Comparison of ENCODE assay signal across 23 mouse cellular contexts in genomic region chr10:12799416-12799815, GRCm38 (mm10).
DNase-seq lines count a peak whose midpoint lies in the region; ATAC-seq and TF ChIP-seq lines count a peak whose summit lies in the region.
"Had no signal": no experiment of that assay in that cellular context is flagged by ENCODE, and none has a peak within 500 bp of the region (broad histone marks: within the 10 kb centered on the region; RNA-seq: fewer than 3 reads in every experiment).

No protein-coding gene starts in this region.

- no peaks in the 10 kb centered on the region for H3K9me3 ChIP-seq in heart, embryonic 12.5 days (replicated peaks)
- H3K9me3 ChIP-seq in CH12.LX (replicated peaks; ENCODE audit: low read length): no peaks in the 10 kb centered on the region
- H3K9me3 ChIP-seq: forebrain, embryonic 10.5 days; forebrain, embryonic 13.5 days; G1E; hindbrain, embryonic 12.5 days; hindbrain, embryonic 15.5 days; intestine, embryonic 15.5 days had no signal

- in situ Hi-C loops in CH12.LX (cut with MboI; ENCODE audit: low pct_ligation_motif_present, low pct_unique_long_range_greater_than_20kb, low sequenced_read_pairs): no loop called here

- intact Hi-C loops in gastrocnemius, adult 2 months (cut with DNase I): no loop called here
- intact Hi-C loops in gastrocnemius, postnatal 36 days (cut with DNase I): no loop called here
- intact Hi-C loops in heart, postnatal 36 days (cut with DNase I): no loop called here

- no peak for DNase-seq in gastrocnemius, adult 2 months
- DNase-seq in gastrocnemius, postnatal 36 days: no peak
- DNase-seq in heart, postnatal 36 days: no peak
- peak; percentile 32 for DNase-seq in CH12.LX (ENCODE audit: extremely low read depth)
- DNase-seq in right cerebral cortex, adult 2 months (ENCODE audit: low spot score in 2 of 2): no peak
- DNase-seq: adrenal gland, adult 2 months; adrenal gland, postnatal 14 days; cerebellum, adult 11-12 months; cerebellum, adult 8-10 months; cerebellum, postnatal 10 days; cerebellum, postnatal 36 days; gastrocnemius, postnatal 14 days; heart, adult 2 months; kidney, adult 11 months had no signal

- no peak for TF ChIP-seq EP300 in CH12.LX (IDR thresholded peaks at IDR 0.05; ENCODE audit: low read length)

- TF ChIP-seq RAD21 in CH12.LX (IDR thresholded peaks at IDR 0.05; ENCODE audit: low read depth, low read length): no peak

- ATAC-seq in heart, embryonic 12.5 days (ENCODE audit: insufficient number of reproducible peaks, low FRiP score): no peak
- peak; percentile 30 for ATAC-seq in inflammation-experienced regulatory T-cells, adult 6 months
- ATAC-seq: forebrain, embryonic 13.5 days; forebrain, embryonic 16.5 days; intestine, embryonic 15.5 days had no signal

- no peaks in the 10 kb centered on the region for H3K27me3 ChIP-seq in heart, embryonic 12.5 days (replicated peaks)
- H3K27me3 ChIP-seq in CH12.LX (replicated peaks): no peaks in the 10 kb centered on the region
- H3K27me3 ChIP-seq: forebrain, embryonic 13.5 days; hindbrain, embryonic 12.5 days; hindbrain, embryonic 15.5 days; intestine, embryonic 15.5 days had no signal

- TF ChIP-seq CTCF in gastrocnemius, adult 2 months (IDR thresholded peaks at IDR 0.05): no peak
- no peak for TF ChIP-seq CTCF in CH12.LX (conservative IDR thresholded peaks at IDR 0.05 in 1 of 2, IDR thresholded peaks at IDR 0.05 in 1 of 2; ENCODE audit: low read depth in 2 of 2, low read length in 2 of 2)

- H3K9ac ChIP-seq in heart, embryonic 12.5 days: no peak overlapping the region
- H3K9ac ChIP-seq in CH12.LX (ENCODE audit: insufficient read depth, low read depth): no peak overlapping the region
- H3K9ac ChIP-seq: forebrain, embryonic 13.5 days; hindbrain, embryonic 12.5 days; hindbrain, embryonic 15.5 days; intestine, embryonic 15.5 days had no signal

- H3K4me3 ChIP-seq in gastrocnemius, adult 2 months: no peak overlapping the region
- no peak overlapping the region for H3K4me3 ChIP-seq in heart, embryonic 12.5 days
- H3K4me3 ChIP-seq in CH12.LX (replicated peaks in 1 of 3; ENCODE audit: low read depth in 2 of 3, low read length in 2 of 3, poor library complexity in 1 of 3): no peak overlapping the region
- H3K4me3 ChIP-seq: forebrain, embryonic 10.5 days; forebrain, embryonic 13.5 days; heart, adult 2 months; hindbrain, embryonic 12.5 days; hindbrain, embryonic 15.5 days; intestine, embryonic 15.5 days had no signal

- 75% methylated on average over 2 of the region's 2 CpGs for WGBS in heart, embryonic 12.5 days

- H3K27ac ChIP-seq in gastrocnemius, adult 2 months: 0 out of 2 replicates have a peak overlapping the region, but pooled peaks have one; percentile 6
- H3K27ac ChIP-seq in heart, embryonic 12.5 days (ENCODE audit: poor library complexity, severe bottlenecking): 0 out of 2 replicates have a peak overlapping the region, but pooled peaks have one; percentile 38
- H3K27ac ChIP-seq in CH12.LX (ENCODE audit: insufficient read depth, low read depth): no peak overlapping the region
- H3K27ac ChIP-seq: forebrain, embryonic 10.5 days; forebrain, embryonic 13.5 days; heart, adult 2 months; hindbrain, embryonic 12.5 days; hindbrain, embryonic 15.5 days; intestine, embryonic 15.5 days had no signal

- no peaks in the 10 kb centered on the region for H3K79me2 ChIP-seq in CH12.LX (replicated peaks; ENCODE audit: control insufficient read depth, extremely low read depth, insufficient read depth, poor library complexity, severe bottlenecking)

- no peak for TF ChIP-seq POLR2A in CH12.LX (IDR thresholded peaks at IDR 0.05; ENCODE audit: low read depth, low read length)

- no peaks in the 10 kb centered on the region for H3K36me3 ChIP-seq in heart, embryonic 12.5 days
- H3K36me3 ChIP-seq in CH12.LX (replicated peaks in 1 of 2; ENCODE audit: control insufficient read depth in 1 of 2, insufficient read depth in 1 of 2, low read length in 1 of 2): no peaks in the 10 kb centered on the region
- H3K36me3 ChIP-seq: forebrain, embryonic 10.5 days; hindbrain, embryonic 12.5 days; hindbrain, embryonic 15.5 days; intestine, embryonic 15.5 days had no signal

- dilution Hi-C loops in CH12.LX (cut with MboI; ENCODE audit: extremely low pct_ligation_motif_present, extremely low pct_unique_long_range_greater_than_20kb, low sequenced_read_pairs): no loop called here

- no peak overlapping the region for H3K4me2 ChIP-seq in heart, embryonic 12.5 days
- no peak overlapping the region for H3K4me2 ChIP-seq in CH12.LX (ENCODE audit: insufficient read depth, low read depth, poor library complexity, severe bottlenecking)
- H3K4me2 ChIP-seq: forebrain, embryonic 13.5 days; hindbrain, embryonic 12.5 days; hindbrain, embryonic 15.5 days; intestine, embryonic 15.5 days had no signal

- peaks cover 44% of the 10 kb centered on the region for H3K4me1 ChIP-seq in heart, embryonic 12.5 days (replicated peaks)
- H3K4me1 ChIP-seq in CH12.LX (ENCODE audit: control insufficient read depth in 1 of 2, insufficient read depth in 2 of 2): peaks cover 0 to 10% of the 10 kb centered on the region in 2 experiments; a peak in 1 of 4 replicates

TF ChIP-seq in CH12.LX, 34 proteins besides CTCF, POLR2A, EP300 and RAD21:
- TF ChIP-seq MAFK (IDR thresholded peaks at IDR 0.05; ENCODE audit: insufficient replicate concordance, low read length): no peak
- TF ChIP-seq MAX (IDR thresholded peaks at IDR 0.05; ENCODE audit: low read length): no peak
- no peak for TF ChIP-seq MYC (IDR thresholded peaks at IDR 0.05; ENCODE audit: low read depth, low read length)
- TF ChIP-seq ZC3H11A (IDR thresholded peaks at IDR 0.05; ENCODE audit: low read depth, low read length): no peak
